Mouse (Mus musculus) C2C12 (cell line): ENCODE data around the gene Tssk6. TPM values are rescaled to one million over a fixed set of nuclear protein-coding genes. Genes with fewer than 3 reads are reported as not detected.
A peak's percentile ranks its signal among the peaks of the same experiment; 100 is the strongest.

Experiments used
- H3K27me3 ChIP-seq: one replicate; pipeline ENCODE4 v1.6.1; 2011; ENCODE audit not compliant: control insufficient read depth, insufficient read depth, insufficient read length
- H3K36me3 ChIP-seq: one replicate; pipeline ENCODE4 v1.6.1; 2011; ENCODE audit not compliant: control insufficient read depth, insufficient read depth
- H3K4me3 ChIP-seq: one replicate; pipeline ENCODE4 v1.5.1; 2011; ENCODE audit warnings: mild to moderate bottlenecking, control low read depth; ENCODE audit not compliant: poor library complexity, insufficient read depth, severe bottlenecking
- H3K79me2 ChIP-seq: one replicate; pipeline ENCODE4 v1.6.1; 2011; ENCODE audit not compliant: control insufficient read depth, insufficient read depth
- H3K79me3 ChIP-seq: one replicate; pipeline ENCODE4 v1.6.1; 2011; ENCODE audit warnings: low read depth, control low read depth
- H3ac ChIP-seq: one replicate; pipeline ENCODE3; 2011; ENCODE audit warnings: low read depth; ENCODE audit not compliant: control insufficient read depth, insufficient read length
- CEBPB ChIP-seq: IDR thresholded peaks from one replicate; pipeline ENCODE4 v1.6.1; 2011; ENCODE audit warnings: low read depth, mild to moderate bottlenecking, control low read depth, moderate library complexity
- CTCF ChIP-seq: IDR thresholded peaks from one replicate; pipeline ENCODE4 v1.5.1; 2011; ENCODE audit not compliant: control insufficient read depth, insufficient read depth, insufficient read length
- FOSL1 ChIP-seq: IDR thresholded peaks from one replicate; pipeline ENCODE4 v1.8.0; 2011; ENCODE audit warnings: mild to moderate bottlenecking, low read length; ENCODE audit not compliant: poor library complexity, insufficient read depth, severe bottlenecking
- MAX ChIP-seq: IDR thresholded peaks from one replicate; pipeline ENCODE4 v1.6.1; 2011; ENCODE audit warnings: mild to moderate bottlenecking, control low read depth
- MYOD1 ChIP-seq: IDR thresholded peaks from one replicate; pipeline ENCODE4 v1.6.1; 2011; ENCODE audit warnings: low read depth; ENCODE audit not compliant: control insufficient read depth, insufficient read length
- MYOG ChIP-seq: IDR thresholded peaks from one replicate; pipeline ENCODE4 v1.6.1; 2011; ENCODE audit not compliant: control insufficient read depth, insufficient read length; ENCODE audit errors: extremely low read depth
- USF1 ChIP-seq: IDR thresholded peaks from one replicate; pipeline ENCODE4 v1.6.1; 2011; ENCODE audit warnings: low read depth, mild to moderate bottlenecking, control low read depth, moderate library complexity
- polyA plus RNA-seq: library from polyadenylated mRNA; unstranded; fragments of >200 nt; fragmentation: generic; extraction: Trizol; gene quantifications from one replicate; pipeline ENCODE4 v1.2.1, GENCODE M21; 2012; ENCODE audit warnings: missing spikeins

Gene Tssk6
- polyA plus RNA-seq, 1 experiment: 0.57 TPM

GRCm38 (mm10) chr8:69915748-69916147, 13.8 kb downstream of the Tssk6 start:
- H3K27me3 ChIP-seq: no peaks in the 10 kb centered on the region
- TF ChIP-seq USF1 (no peak), MYOD1 (no peak), FOSL1 (no peak)
- peaks cover 18% of the 10 kb centered on the region for H3K79me3 ChIP-seq
- H3K4me3 ChIP-seq: no peak overlapping the region
- no peak overlapping the region for H3ac ChIP-seq
- peaks cover 55% of the 10 kb centered on the region for H3K36me3 ChIP-seq
- H3K79me2 ChIP-seq: peaks cover 19% of the 10 kb centered on the region

GRCm38 (mm10) chr8:69918506-69918905, 16.5 kb downstream of the Tssk6 start:
- no peak for TF ChIP-seq MYOD1
- TF ChIP-seq MAX: no peak
- no peak for TF ChIP-seq USF1
- TF ChIP-seq MYOG: no peak
- TF ChIP-seq CEBPB: no peak
- TF ChIP-seq FOSL1: no peak
- TF ChIP-seq CTCF: no peak

GRCm38 (mm10) chr8:69919010-69919409, 17.0 kb downstream of the Tssk6 start:
- H3K4me3 ChIP-seq: no peak overlapping the region
- H3K36me3 ChIP-seq: peaks cover 27% of the 10 kb centered on the region
- TF ChIP-seq CEBPB (no peak), MYOD1 (peak; percentile 50), CTCF (peak; percentile 65), MAX (peak; percentile 24)
- peaks cover 33% of the 10 kb centered on the region for H3K79me3 ChIP-seq
- H3ac ChIP-seq: no peak overlapping the region
- peaks cover 52% of the 10 kb centered on the region for H3K79me2 ChIP-seq
- H3K27me3 ChIP-seq: no peaks in the 10 kb centered on the region

More at GRCm38 (mm10) chr8:69918506-69918905, 16.5 kb downstream of the Tssk6 start:
- H3K36me3 ChIP-seq: peaks cover 32% of the 10 kb centered on the region
- no peak overlapping the region for H3K4me3 ChIP-seq
- no peak overlapping the region for H3ac ChIP-seq
- H3K79me2 ChIP-seq: peaks cover 47% of the 10 kb centered on the region
- H3K79me3 ChIP-seq: peaks cover 29% of the 10 kb centered on the region
- H3K27me3 ChIP-seq: no peaks in the 10 kb centered on the region

- peaks cover 19% of the 10 kb centered on the region for H3K36me3 ChIP-seq
- H3K27me3 ChIP-seq: no peaks in the 10 kb centered on the region
- peaks cover 42% of the 10 kb centered on the region for H3K79me3 ChIP-seq
- H3ac ChIP-seq: no peak overlapping the region
- TF ChIP-seq FOSL1: no peak
- peak; percentile 88 for TF ChIP-seq USF1
- no peak for TF ChIP-seq CEBPB
- no peak for TF ChIP-seq MAX
- no peak for TF ChIP-seq MYOD1
- no peak for TF ChIP-seq CTCF
- no peak overlapping the region for H3K4me3 ChIP-seq
- H3K79me2 ChIP-seq: peaks cover 63% of the 10 kb centered on the region
Measured at GRCm38 (mm10) chr8:69919876-69920662, 18.1 kb downstream of the Tssk6 start.

- H3K79me3 ChIP-seq: peaks cover 46% of the 10 kb centered on the region
- TF ChIP-seq FOSL1: no peak
- no peak for TF ChIP-seq USF1
- TF ChIP-seq CTCF: no peak
- TF ChIP-seq MYOG: no peak
- no peak for TF ChIP-seq MAX
- no peak for TF ChIP-seq CEBPB
- TF ChIP-seq MYOD1: no peak
- H3K36me3 ChIP-seq: peaks cover 16% of the 10 kb centered on the region
- H3ac ChIP-seq: no peak overlapping the region
- H3K4me3 ChIP-seq: no peak overlapping the region
- H3K79me2 ChIP-seq: peaks cover 73% of the 10 kb centered on the region
- H3K27me3 ChIP-seq: no peaks in the 10 kb centered on the region
Measured at GRCm38 (mm10) chr8:69921141-69921540, 19.2 kb downstream of the Tssk6 start.

- H3K79me2 ChIP-seq: peaks cover 88% of the 10 kb centered on the region
- no peak overlapping the region for H3ac ChIP-seq
- TF ChIP-seq CTCF: no peak
- TF ChIP-seq USF1: no peak
- no peak for TF ChIP-seq MYOD1
- TF ChIP-seq FOSL1: no peak
- no peak for TF ChIP-seq MYOG
- no peak for TF ChIP-seq CEBPB
- TF ChIP-seq MAX: no peak
- peaks cover 42% of the 10 kb centered on the region for H3K79me3 ChIP-seq
- no peaks in the 10 kb centered on the region for H3K27me3 ChIP-seq
- peaks cover 9% of the 10 kb centered on the region for H3K36me3 ChIP-seq
- H3K4me3 ChIP-seq: no peak overlapping the region
Measured at GRCm38 (mm10) chr8:69923986-69924385, 22.0 kb downstream of the Tssk6 start.
